Mouse (Mus musculus) cortical plate, adult 2 months (tissue): ENCODE results near the gene Apoa4.
A peak's percentile ranks its signal among the peaks of the same experiment; 100 is the strongest.

Experiments
- CTCF ChIP-seq: fragments of 200-500 bp; IDR thresholded peaks from 2 replicates; pipeline ENCODE4 v1.5.1; 2011; ENCODE audit warnings: mild to moderate bottlenecking, control low read depth, low read length; ENCODE audit not compliant: insufficient read depth; ENCODE audit errors: extremely low read depth
- POLR2A ChIP-seq: fragments of 200-500 bp; IDR thresholded peaks from 2 replicates; pipeline ENCODE4 v1.6.1; 2011; ENCODE audit warnings: mild to moderate bottlenecking, low read length, control low read depth; ENCODE audit not compliant: insufficient read depth; ENCODE audit errors: extremely low read depth

DNA sequence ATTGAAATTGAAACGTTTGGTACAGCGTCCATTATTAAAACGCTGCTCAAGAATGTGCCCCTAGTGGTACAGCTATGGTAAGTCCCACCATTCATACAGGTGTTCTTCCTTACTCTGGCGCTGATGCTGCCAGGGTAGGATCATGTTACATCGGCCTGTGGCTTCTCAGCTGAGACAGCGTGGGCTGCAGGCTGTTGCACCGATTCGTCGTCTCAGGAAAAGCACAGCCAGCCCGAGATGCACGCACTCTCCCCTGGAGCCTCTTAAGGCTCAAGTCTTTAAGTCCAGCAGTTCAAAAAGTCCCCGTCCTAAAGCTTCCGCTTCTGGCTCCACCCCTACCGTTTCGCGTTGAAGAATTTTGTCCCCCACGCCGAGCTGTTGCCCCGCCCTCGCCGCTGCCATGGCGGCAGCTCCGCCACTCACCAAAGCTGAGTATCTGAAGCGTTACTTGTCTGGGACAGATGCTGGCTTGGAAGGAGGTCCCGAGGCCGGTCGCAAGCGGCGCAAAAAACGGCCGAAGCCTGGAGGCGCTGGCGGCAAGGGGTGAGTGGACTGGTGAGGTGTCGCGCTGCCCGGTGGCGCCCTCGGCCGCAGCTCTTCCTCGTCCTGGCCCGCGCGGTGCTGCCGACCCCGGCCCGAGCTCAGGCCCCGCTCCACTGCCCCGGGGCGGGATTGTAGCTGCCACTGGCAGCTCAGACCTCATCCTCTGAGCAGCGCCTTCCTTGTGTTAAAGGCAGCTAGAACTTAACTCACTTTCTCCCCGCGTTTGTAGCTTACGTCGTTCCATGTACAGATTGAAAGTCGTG lies 42.3 kb downstream of the Apoa4 start, which contains the start of gene Bud13:
- TF ChIP-seq CTCF (peak; percentile 38), POLR2A (peak; percentile 80)
